ENCODE assay signal across 19 mouse cellular contexts in the genomic region with DNA sequence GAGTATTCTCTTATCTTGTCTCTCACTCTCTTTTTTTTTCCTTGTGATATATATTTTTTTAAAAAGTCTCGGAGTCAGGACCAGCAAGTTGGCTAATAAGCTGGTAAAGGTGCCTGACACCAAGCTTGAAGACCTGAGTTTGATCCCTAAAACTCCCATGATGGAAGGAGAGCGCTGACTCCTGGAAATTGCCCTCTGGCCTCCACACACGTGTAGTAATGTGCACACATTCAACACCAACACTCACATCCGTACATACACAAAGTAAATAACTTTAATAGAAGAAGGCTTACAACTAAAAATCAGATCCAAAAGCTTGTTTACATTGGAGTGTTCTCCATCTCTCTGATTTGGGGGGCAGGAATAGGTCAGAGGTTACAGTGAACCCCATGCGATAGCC. TPM values are rescaled to one million over a fixed set of nuclear protein-coding genes. Genes with fewer than 3 reads are reported as not detected.
DNase-seq lines count a peak whose midpoint lies in the region; ATAC-seq and TF ChIP-seq lines count a peak whose summit lies in the region.
"Had no signal": no experiment of that assay in that cellular context is flagged by ENCODE, and none has a peak within 500 bp of the region (broad histone marks: within the 10 kb centered on the region; RNA-seq: fewer than 3 reads in every experiment).

No protein-coding gene starts in this region.

- H3K9ac ChIP-seq in intestine, embryonic 16.5 days (ENCODE audit: low read depth, low read length), result 0 out of 2 replicates have a peak overlapping the region, but pooled peaks have one; percentile 14
- H3K9ac ChIP-seq in intestine, embryonic 15.5 days, result no peak overlapping the region
- no peak overlapping the region for H3K9ac ChIP-seq in liver, postnatal 0 days (replicated peaks)
- H3K9ac ChIP-seq in liver, embryonic 12.5 days, result no peak overlapping the region
- no peak overlapping the region for H3K9ac ChIP-seq in embryonic facial prominence, embryonic 13.5 days
- H3K9ac ChIP-seq in intestine, postnatal 0 days (ENCODE audit: low read depth, low read length), result no peak overlapping the region
- H3K9ac ChIP-seq: hindbrain, embryonic 15.5 days had no signal

- H3K36me3 ChIP-seq in intestine, embryonic 16.5 days (ENCODE audit: control insufficient read depth, insufficient read depth, low read length), result no peaks in the 10 kb centered on the region
- H3K36me3 ChIP-seq in intestine, embryonic 15.5 days, result no peaks in the 10 kb centered on the region
- H3K36me3 ChIP-seq in liver, postnatal 0 days (replicated peaks; ENCODE audit: insufficient read depth, low read length), result no peaks in the 10 kb centered on the region
- H3K36me3 ChIP-seq in liver, embryonic 12.5 days, result no peaks in the 10 kb centered on the region
- no peaks in the 10 kb centered on the region for H3K36me3 ChIP-seq in embryonic facial prominence, embryonic 13.5 days
- no peaks in the 10 kb centered on the region for H3K36me3 ChIP-seq in intestine, postnatal 0 days (ENCODE audit: control insufficient read depth, insufficient read depth)
- H3K36me3 ChIP-seq: heart, embryonic 12.5 days; hindbrain, embryonic 15.5 days had no signal

- H3K4me3 ChIP-seq in intestine, embryonic 16.5 days (ENCODE audit: low read length), result no peak overlapping the region
- H3K4me3 ChIP-seq in intestine, embryonic 15.5 days (replicated peaks), result no peak overlapping the region
- no peak overlapping the region for H3K4me3 ChIP-seq in liver, postnatal 0 days (ENCODE audit: low read depth, low read length)
- H3K4me3 ChIP-seq in liver, embryonic 12.5 days, result no peak overlapping the region
- H3K4me3 ChIP-seq in embryonic facial prominence, embryonic 13.5 days, result no peak overlapping the region
- no peak overlapping the region for H3K4me3 ChIP-seq in intestine, postnatal 0 days (ENCODE audit: low read depth, low read length)
- H3K4me3 ChIP-seq: gastrocnemius, adult 2 months; heart, embryonic 12.5 days; hindbrain, embryonic 15.5 days had no signal

- H3K27me3 ChIP-seq in intestine, embryonic 16.5 days (replicated peaks; ENCODE audit: control insufficient read depth, insufficient read depth, low read length), result no peaks in the 10 kb centered on the region
- no peaks in the 10 kb centered on the region for H3K27me3 ChIP-seq in intestine, embryonic 15.5 days (replicated peaks)
- no peaks in the 10 kb centered on the region for H3K27me3 ChIP-seq in liver, postnatal 0 days (ENCODE audit: insufficient read depth, low read length)
- H3K27me3 ChIP-seq in liver, embryonic 12.5 days (replicated peaks), result no peaks in the 10 kb centered on the region
- no peaks in the 10 kb centered on the region for H3K27me3 ChIP-seq in embryonic facial prominence, embryonic 13.5 days
- H3K27me3 ChIP-seq in intestine, postnatal 0 days (replicated peaks; ENCODE audit: control insufficient read depth, insufficient read depth, low read length), result no peaks in the 10 kb centered on the region
- H3K27me3 ChIP-seq: hindbrain, embryonic 15.5 days had no signal

- H3K27ac ChIP-seq in intestine, embryonic 16.5 days (ENCODE audit: low read length), result no peak overlapping the region
- H3K27ac ChIP-seq in intestine, embryonic 15.5 days, result no peak overlapping the region
- peak overlapping the region; percentile 60 for H3K27ac ChIP-seq in liver, postnatal 0 days (ENCODE audit: low read depth)
- H3K27ac ChIP-seq in liver, embryonic 12.5 days, result no peak overlapping the region
- H3K27ac ChIP-seq in embryonic facial prominence, embryonic 13.5 days, result no peak overlapping the region
- H3K27ac ChIP-seq in intestine, postnatal 0 days (ENCODE audit: low read depth, low read length), result 0 out of 2 replicates have a peak overlapping the region, but pooled peaks have one; percentile 5
- H3K27ac ChIP-seq: gastrocnemius, adult 2 months had no signal

- WGBS in intestine, embryonic 16.5 days, result 64% methylated on average over 5 of the region's 5 CpGs
- WGBS in intestine, embryonic 15.5 days, result 69% methylated on average over 5 of the region's 5 CpGs
- WGBS in liver, postnatal 0 days (ENCODE audit: insufficient replicate concordance), result 53% methylated on average over 5 of the region's 5 CpGs
- 63% methylated on average over 5 of the region's 5 CpGs for WGBS in liver, embryonic 12.5 days (ENCODE audit: insufficient replicate concordance)
- 61% methylated on average over 5 of the region's 5 CpGs for WGBS in embryonic facial prominence, embryonic 13.5 days
- WGBS in intestine, postnatal 0 days, result 49% methylated on average over 5 of the region's 5 CpGs

- no peak; the same call in 1 of the 2 replicates for ATAC-seq in intestine, embryonic 16.5 days
- ATAC-seq in intestine, embryonic 15.5 days, result no peak
- peak; percentile 52 for ATAC-seq in liver, postnatal 0 days
- no peak for ATAC-seq in liver, embryonic 12.5 days
- ATAC-seq in embryonic facial prominence, embryonic 13.5 days (ENCODE audit: insufficient number of reproducible peaks, insufficient read depth, low FRiP score, low TSS enrichment, low read depth), result no peak
- ATAC-seq in intestine, postnatal 0 days, result no peak

- no peak for TF ChIP-seq EP300 in liver, postnatal 0 days (IDR thresholded peaks at IDR 0.05; ENCODE audit: low read depth)

- no peak for TF ChIP-seq CTCF in liver, postnatal 0 days (IDR thresholded peaks at IDR 0.05; ENCODE audit: low read depth)
- no peak for TF ChIP-seq CTCF in intestine, postnatal 0 days (IDR thresholded peaks at IDR 0.05; ENCODE audit: low read depth)

- H3K4me2 ChIP-seq in intestine, embryonic 16.5 days (ENCODE audit: low read depth, low read length), result no peak overlapping the region
- H3K4me2 ChIP-seq in intestine, embryonic 15.5 days (replicated peaks), result no peak overlapping the region
- H3K4me2 ChIP-seq in liver, postnatal 0 days (ENCODE audit: low read depth, low read length), result no peak overlapping the region
- H3K4me2 ChIP-seq in liver, embryonic 12.5 days, result no peak overlapping the region
- H3K4me2 ChIP-seq in embryonic facial prominence, embryonic 13.5 days, result peak overlapping the region; percentile 28; the same call in 1 of the 2 replicates
- H3K4me2 ChIP-seq in intestine, postnatal 0 days (replicated peaks; ENCODE audit: low read depth), result 0 out of 2 replicates have a peak overlapping the region, but pooled peaks have one; percentile 1
- H3K4me2 ChIP-seq: heart, embryonic 12.5 days; hindbrain, embryonic 15.5 days had no signal

- H3K4me1 ChIP-seq in intestine, embryonic 16.5 days (ENCODE audit: control insufficient read depth, insufficient read depth, low read length), result peaks cover 13% of the 10 kb centered on the region
- H3K4me1 ChIP-seq in intestine, embryonic 15.5 days (replicated peaks), result peaks cover 8% of the 10 kb centered on the region; the same call in 1 of the 2 replicates
- H3K4me1 ChIP-seq in liver, postnatal 0 days (ENCODE audit: insufficient read depth), result peaks cover 8% of the 10 kb centered on the region
- H3K4me1 ChIP-seq in liver, embryonic 12.5 days, result peaks cover 4% of the 10 kb centered on the region; the same call in 1 of the 2 replicates
- H3K4me1 ChIP-seq in embryonic facial prominence, embryonic 13.5 days, result peaks cover 21% of the 10 kb centered on the region
- 0 out of 2 replicates have a peak, but pooled peaks cover 7% of the 10 kb centered on the region for H3K4me1 ChIP-seq in intestine, postnatal 0 days (replicated peaks; ENCODE audit: control insufficient read depth, insufficient read depth, low read length)

- no peaks in the 10 kb centered on the region for H3K9me3 ChIP-seq in intestine, embryonic 16.5 days (ENCODE audit: control insufficient read depth, low read length)
- H3K9me3 ChIP-seq in intestine, embryonic 15.5 days, result no peaks in the 10 kb centered on the region
- H3K9me3 ChIP-seq in liver, postnatal 0 days (ENCODE audit: low read length), result no peaks in the 10 kb centered on the region
- no peaks in the 10 kb centered on the region for H3K9me3 ChIP-seq in liver, embryonic 12.5 days (replicated peaks)
- no peaks in the 10 kb centered on the region for H3K9me3 ChIP-seq in embryonic facial prominence, embryonic 13.5 days
- H3K9me3 ChIP-seq in intestine, postnatal 0 days (ENCODE audit: control insufficient read depth), result no peaks in the 10 kb centered on the region
- H3K9me3 ChIP-seq: heart, embryonic 12.5 days; hindbrain, embryonic 15.5 days had no signal

- DNase-seq in liver, postnatal 0 days, result no peak
- DNase-seq in layer of hippocampus, adult 8-10 months (ENCODE audit: low spot score in 2 of 2), result no peak
- DNase-seq: cerebellum, adult 18-20 months; cerebellum, adult 9-11 months; cerebellum, postnatal 36 days; gastrocnemius, postnatal 25 days had no signal

RNA-seq across cellular contexts. Expression of a gene that starts 13.9 kb away (rescaled TPM):
- polyA plus RNA-seq in intestine, embryonic 16.5 days (2015; fragmentation: Nextera tagmentation; extraction: Ambion mirVana), result 1.2 and 2.1 TPM in 2 replicates
- 0.85 and 1.2 TPM in 2 replicates for polyA plus RNA-seq in intestine, embryonic 15.5 days (2015; fragmentation: Nextera tagmentation; extraction: Ambion mirVana)
- 9.4 and 14.0 TPM in 2 replicates for polyA plus RNA-seq in liver, postnatal 0 days (2015; fragmentation: Nextera tagmentation; extraction: Ambion mirVana)
- polyA plus RNA-seq in liver, embryonic 12.5 days (2016; fragmentation: Nextera tagmentation; extraction: Ambion mirVana), result 2.7 and 3.0 TPM in 2 replicates
- polyA plus RNA-seq in embryonic facial prominence, embryonic 13.5 days (2015; fragmentation: Nextera tagmentation; extraction: Ambion mirVana), result 0.10 TPM in 1 of 2 replicates, not detected in the other
- 5.2 and 5.4 TPM in 2 replicates for polyA plus RNA-seq in intestine, postnatal 0 days (2015; fragmentation: Nextera tagmentation; extraction: Ambion mirVana)
- total RNA-seq in layer of hippocampus, adult 8-10 months (2022), result 1 to 10 TPM in 2 of 4 experiments, under 1 TPM in 2; 0.77 to 1.9 (median 1.3) TPM
- total RNA-seq: gastrocnemius, adult 2 months; gastrocnemius, postnatal 25 days; granulocyte monocyte progenitor cell, adult 5-6 weeks; heart, adult 8-10 months; heart, postnatal 25 days had no signal
- polyA plus RNA-seq: embryonic facial prominence, embryonic 11.5 days; forebrain, embryonic 14.5 days had no signal

RNA-seq across cellular contexts. Expression of a gene that starts 29.9 kb away (rescaled TPM):
- polyA plus RNA-seq in intestine, embryonic 16.5 days (2015; fragmentation: Nextera tagmentation; extraction: Ambion mirVana), result 0.09 TPM in 2 replicates
- 0.11 and 0.18 TPM in 2 replicates for polyA plus RNA-seq in intestine, embryonic 15.5 days (2015; fragmentation: Nextera tagmentation; extraction: Ambion mirVana)
- 0.06 TPM in 1 of 2 replicates, not detected in the other for polyA plus RNA-seq in liver, postnatal 0 days (2015; fragmentation: Nextera tagmentation; extraction: Ambion mirVana)
- polyA plus RNA-seq in liver, embryonic 12.5 days (2016; fragmentation: Nextera tagmentation; extraction: Ambion mirVana), result 0.06 and 0.08 TPM in 2 replicates
- polyA plus RNA-seq in embryonic facial prominence, embryonic 13.5 days (2015; fragmentation: Nextera tagmentation; extraction: Ambion mirVana), result 0.13 TPM in 1 of 2 replicates, not detected in the other
- 0.04 and 0.25 TPM in 2 replicates for polyA plus RNA-seq in intestine, postnatal 0 days (2015; fragmentation: Nextera tagmentation; extraction: Ambion mirVana)
- 10 to 100 TPM; 10.9 to 18.5 (median 12.1) TPM for total RNA-seq in layer of hippocampus, adult 8-10 months (2022)
- total RNA-seq: gastrocnemius, adult 2 months; granulocyte monocyte progenitor cell, adult 5-6 weeks; heart, adult 8-10 months; heart, postnatal 25 days had no signal
- polyA plus RNA-seq: heart, embryonic 12.5 days had no signal

RNA-seq across cellular contexts. Expression of a gene that starts 41.9 kb away (rescaled TPM):
- 156 and 159 TPM in 2 replicates for polyA plus RNA-seq in intestine, embryonic 16.5 days (2015; fragmentation: Nextera tagmentation; extraction: Ambion mirVana)
- 184 and 196 TPM in 2 replicates for polyA plus RNA-seq in intestine, embryonic 15.5 days (2015; fragmentation: Nextera tagmentation; extraction: Ambion mirVana)
- polyA plus RNA-seq in liver, postnatal 0 days (2015; fragmentation: Nextera tagmentation; extraction: Ambion mirVana), result 50.5 and 56.3 TPM in 2 replicates
- polyA plus RNA-seq in liver, embryonic 12.5 days (2016; fragmentation: Nextera tagmentation; extraction: Ambion mirVana), result 168 and 174 TPM in 2 replicates
- 237 and 254 TPM in 2 replicates for polyA plus RNA-seq in embryonic facial prominence, embryonic 13.5 days (2015; fragmentation: Nextera tagmentation; extraction: Ambion mirVana)
- polyA plus RNA-seq in intestine, postnatal 0 days (2015; fragmentation: Nextera tagmentation; extraction: Ambion mirVana), result 57.7 and 65.8 TPM in 2 replicates
- 100 to 1,000 TPM in 3 of 4 experiments, 10 to 100 TPM in 1; 91.5 to 133 (median 110) TPM for total RNA-seq in layer of hippocampus, adult 8-10 months (2022)

RNA-seq across cellular contexts. Expression of a gene that starts 43.9 kb away (rescaled TPM):
- polyA plus RNA-seq in intestine, embryonic 16.5 days (2015; fragmentation: Nextera tagmentation; extraction: Ambion mirVana), result 44.0 and 48.1 TPM in 2 replicates
- polyA plus RNA-seq in intestine, embryonic 15.5 days (2015; fragmentation: Nextera tagmentation; extraction: Ambion mirVana), result 44.0 and 47.7 TPM in 2 replicates
- polyA plus RNA-seq in liver, postnatal 0 days (2015; fragmentation: Nextera tagmentation; extraction: Ambion mirVana), result 18.4 and 19.5 TPM in 2 replicates
- 24.4 and 25.9 TPM in 2 replicates for polyA plus RNA-seq in liver, embryonic 12.5 days (2016; fragmentation: Nextera tagmentation; extraction: Ambion mirVana)
- polyA plus RNA-seq in embryonic facial prominence, embryonic 13.5 days (2015; fragmentation: Nextera tagmentation; extraction: Ambion mirVana), result 53.8 and 57.0 TPM in 2 replicates
- polyA plus RNA-seq in intestine, postnatal 0 days (2015; fragmentation: Nextera tagmentation; extraction: Ambion mirVana), result 30.0 and 36.4 TPM in 2 replicates
- 10 to 100 TPM; 32.5 to 38.2 (median 35.5) TPM for total RNA-seq in layer of hippocampus, adult 8-10 months (2022)

Comparison
In these comparisons a context has a peak if more than half of its experiments do, and no peak if none do; other contexts are left out.
1. H3K27ac ChIP-seq: peak in liver, postnatal 0 days (single experiment) and intestine, postnatal 0 days (single experiment); none in intestine, embryonic 16.5 days (single experiment), intestine, embryonic 15.5 days (single experiment), liver, embryonic 12.5 days (single experiment) and embryonic facial prominence, embryonic 13.5 days (single experiment).
2. H3K4me2 ChIP-seq: peak in embryonic facial prominence, embryonic 13.5 days (single experiment) and intestine, postnatal 0 days (single experiment); none in intestine, embryonic 16.5 days (single experiment), intestine, embryonic 15.5 days (single experiment), liver, postnatal 0 days (single experiment) and liver, embryonic 12.5 days (single experiment).